Mouse (Mus musculus) right cerebral cortex, postnatal 10 days (tissue): ENCODE data around the gene Ptgir.

Experiments
- DNase-seq, 2 experiments: peaks; one replicate each; pipeline ENCODE4 v3.0.0; 2021; ENCODE audit warnings: low spot score in 2 of 2

The Ptgir gene

DNA sequence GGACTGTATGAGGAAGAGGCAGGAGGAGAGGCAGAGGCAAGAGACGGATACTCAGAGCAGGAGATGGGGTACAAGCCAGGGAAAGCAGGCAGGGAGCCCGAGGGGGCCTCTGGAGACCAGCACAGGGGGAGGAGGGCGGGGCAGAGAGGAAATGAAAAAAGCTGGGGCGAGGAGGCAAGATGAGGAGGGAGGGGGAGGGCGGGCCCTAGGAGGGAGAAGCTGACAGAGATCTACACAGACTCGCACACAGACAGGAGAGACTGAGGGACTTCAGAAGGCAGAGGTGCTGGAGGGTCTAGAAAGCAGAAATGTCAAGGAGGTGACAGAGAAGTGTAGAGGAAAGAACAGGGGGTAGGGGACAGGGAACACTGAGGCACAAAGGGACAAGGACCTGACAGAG is at the start of gene Ptgir:
TSS of gene Ptgir (plus strand) at position 210 of the 400 bp plus-strand sequence.
- DNase-seq = no peak

DNA sequence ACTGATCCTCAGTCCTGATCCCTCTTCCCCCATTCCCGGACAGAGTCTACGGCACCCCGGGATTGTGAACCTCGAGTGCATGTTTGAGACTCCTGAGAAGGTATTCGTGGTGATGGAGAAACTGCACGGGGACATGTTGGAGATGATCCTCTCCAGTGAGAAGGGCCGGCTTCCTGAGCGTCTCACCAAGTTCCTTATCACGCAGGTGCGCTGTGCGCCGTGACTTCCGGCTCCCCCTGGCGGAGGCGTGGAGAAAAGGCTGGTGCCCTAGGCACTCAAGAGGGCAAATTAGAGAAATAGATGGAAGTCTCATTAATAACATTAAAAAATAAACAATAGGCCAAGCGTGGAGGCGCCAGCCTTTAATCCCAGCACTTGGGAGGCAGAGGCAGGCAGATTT is 48.0 kb upstream of the Ptgir start:
- peak in 1 of 2 experiments; percentile 39 for DNase-seq

DNA sequence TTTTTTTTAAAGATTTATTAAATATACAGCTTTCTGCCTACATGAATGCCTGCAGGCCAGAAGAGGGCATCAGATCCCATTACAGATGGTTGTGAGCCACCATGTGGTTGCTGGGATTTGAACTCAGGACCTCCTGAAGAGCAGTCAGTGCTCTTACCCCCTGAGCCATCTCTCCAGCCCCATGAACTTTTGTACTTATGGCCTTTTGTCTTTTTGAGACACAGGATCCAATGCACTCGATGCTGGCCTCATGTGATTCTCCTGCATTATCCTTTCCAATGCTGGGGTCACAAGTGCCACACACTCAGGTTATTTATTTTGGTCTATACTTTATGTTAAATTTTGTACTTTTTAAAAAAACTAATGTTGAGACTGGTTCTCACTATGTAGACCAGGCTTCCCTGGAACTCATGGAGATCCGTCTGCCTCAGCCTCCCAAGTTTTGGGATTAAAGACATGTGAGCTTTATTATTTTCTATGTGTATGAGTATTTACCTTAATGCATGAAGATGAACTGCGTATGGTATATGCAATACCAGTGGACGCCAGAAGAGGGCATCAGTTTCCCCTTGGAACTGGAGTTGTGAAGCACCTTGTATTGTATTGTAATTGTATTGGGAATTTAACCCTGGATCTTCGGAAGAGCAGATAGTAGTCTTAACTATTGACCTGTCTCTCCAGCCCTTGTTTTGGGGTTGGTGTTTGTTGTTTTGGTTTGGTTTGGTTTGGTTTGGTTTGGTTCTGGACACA is 46.2 kb upstream of the Ptgir start:
- peak in 1 of 2 experiments; percentile 64 for DNase-seq

DNA sequence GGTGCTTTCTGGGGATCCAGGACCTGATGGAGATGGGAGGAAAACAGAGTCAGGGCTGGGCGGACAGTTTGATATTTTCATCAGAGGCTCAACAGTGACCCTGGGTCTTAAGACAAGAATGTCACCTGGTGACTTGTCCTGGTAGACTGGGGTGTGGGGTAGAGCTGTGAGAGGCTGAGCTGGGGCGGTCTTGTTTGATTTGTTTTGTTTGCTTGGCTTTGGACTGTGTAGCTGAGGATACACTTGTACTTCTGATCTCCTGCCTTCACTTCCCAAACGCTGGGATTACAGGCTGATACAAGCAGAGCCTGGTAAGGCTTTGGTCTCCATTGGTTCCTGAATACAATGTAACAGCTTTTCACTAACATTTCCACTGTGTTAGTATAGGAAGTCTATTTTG is 38.8 kb upstream of the Ptgir start:
- no peak for DNase-seq

DNA sequence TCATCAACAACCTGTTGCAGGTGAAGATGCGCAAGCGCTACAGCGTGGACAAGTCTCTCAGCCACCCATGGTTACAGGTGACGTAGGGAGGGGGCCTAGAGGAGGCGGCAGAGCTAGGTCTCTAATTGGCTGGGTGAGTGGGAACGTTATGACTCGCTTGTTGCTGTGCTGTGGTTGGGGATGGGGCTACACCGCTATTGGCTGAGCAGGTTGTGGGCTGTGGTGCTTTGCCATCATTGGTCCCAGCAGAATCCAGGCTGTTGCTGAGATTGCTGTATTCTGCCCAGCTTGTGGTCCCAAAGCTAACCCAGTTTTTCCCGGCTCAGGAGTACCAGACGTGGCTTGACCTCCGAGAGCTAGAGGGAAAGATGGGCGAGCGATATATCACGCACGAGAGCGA is 36.8 kb upstream of the Ptgir start:
- peak; percentile 96 to 98 for DNase-seq

DNA sequence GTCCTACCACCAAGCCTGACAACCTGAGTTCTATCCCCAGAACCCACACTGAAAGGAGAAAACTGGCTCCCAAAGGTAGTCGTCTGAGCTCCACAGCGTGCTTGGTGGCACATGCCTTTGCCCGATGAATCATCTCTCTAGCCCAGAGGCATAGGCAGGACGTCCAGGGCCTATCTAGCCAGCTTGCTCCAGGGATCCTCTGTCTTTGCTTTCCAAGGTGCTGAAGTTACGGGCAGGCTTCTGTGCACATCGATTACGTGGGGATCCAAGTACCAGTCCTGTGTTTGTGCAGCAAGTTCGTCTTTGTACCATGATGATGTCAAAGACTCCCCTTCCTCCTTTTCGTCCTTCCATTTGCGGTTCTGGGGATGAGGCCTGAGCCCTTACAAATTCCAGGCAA is 34.7 kb upstream of the Ptgir start:
- no peak for DNase-seq

DNA sequence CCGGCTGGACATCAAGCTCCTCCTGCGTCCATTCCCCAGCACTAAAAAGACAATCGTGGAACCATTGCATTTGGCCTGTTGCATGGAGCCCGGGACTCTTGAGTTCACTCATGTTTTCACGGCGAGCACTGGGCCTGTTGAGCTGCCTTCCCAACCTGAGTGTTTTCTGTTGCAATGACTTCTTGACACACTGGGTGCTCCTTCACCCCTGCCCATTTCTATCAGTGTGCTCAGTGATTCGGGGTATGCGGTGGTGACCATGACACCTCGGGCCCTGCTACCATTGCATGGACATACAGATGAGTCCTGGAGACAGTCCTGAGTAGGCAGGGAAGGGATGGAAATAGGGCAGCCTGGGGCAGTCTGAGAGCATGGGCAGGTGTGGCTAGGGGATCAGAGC is 33.8 kb upstream of the Ptgir start:
- no peak for DNase-seq

DNA sequence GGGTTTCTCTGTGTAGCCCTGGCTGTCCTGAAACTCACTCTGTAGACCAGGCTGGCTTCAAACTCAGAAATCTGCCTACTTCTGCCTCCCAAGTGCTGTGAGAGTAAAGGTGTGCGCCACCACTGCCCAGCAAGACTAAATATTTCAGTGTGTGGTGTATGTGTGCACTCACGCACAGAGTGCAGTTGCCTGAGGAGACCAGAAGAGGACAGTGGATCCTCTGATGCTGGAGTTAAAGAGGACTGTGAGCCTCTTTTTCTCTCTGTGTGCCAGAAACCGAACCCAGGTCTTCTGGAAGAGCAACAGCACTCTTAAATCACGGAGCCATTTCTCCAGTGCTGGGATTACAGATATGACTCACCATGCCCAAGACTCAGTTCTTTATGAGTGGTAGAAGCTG is 32.9 kb upstream of the Ptgir start:
- DNase-seq = no peak

DNA sequence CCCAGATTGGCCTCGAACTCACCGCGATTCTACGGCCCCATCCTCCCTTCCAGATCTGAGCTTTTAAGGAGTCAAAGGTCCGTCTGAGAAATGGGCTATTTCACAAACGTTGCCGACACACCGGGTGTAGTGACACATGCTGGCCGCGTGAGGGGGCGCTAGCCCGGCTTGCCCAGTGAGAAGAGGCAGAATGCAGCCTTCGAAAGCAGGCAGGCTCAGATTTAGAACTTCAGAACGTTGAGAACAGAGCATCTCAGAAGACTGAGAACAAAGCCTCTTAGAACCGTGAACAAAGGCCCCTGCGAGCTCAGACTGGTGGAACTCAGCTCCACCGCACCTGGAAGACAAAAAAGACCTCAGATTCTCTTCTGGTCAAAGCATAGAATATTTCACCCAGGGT is 32.1 kb upstream of the Ptgir start:
- DNase-seq = peak; percentile 83 to 86

DNA sequence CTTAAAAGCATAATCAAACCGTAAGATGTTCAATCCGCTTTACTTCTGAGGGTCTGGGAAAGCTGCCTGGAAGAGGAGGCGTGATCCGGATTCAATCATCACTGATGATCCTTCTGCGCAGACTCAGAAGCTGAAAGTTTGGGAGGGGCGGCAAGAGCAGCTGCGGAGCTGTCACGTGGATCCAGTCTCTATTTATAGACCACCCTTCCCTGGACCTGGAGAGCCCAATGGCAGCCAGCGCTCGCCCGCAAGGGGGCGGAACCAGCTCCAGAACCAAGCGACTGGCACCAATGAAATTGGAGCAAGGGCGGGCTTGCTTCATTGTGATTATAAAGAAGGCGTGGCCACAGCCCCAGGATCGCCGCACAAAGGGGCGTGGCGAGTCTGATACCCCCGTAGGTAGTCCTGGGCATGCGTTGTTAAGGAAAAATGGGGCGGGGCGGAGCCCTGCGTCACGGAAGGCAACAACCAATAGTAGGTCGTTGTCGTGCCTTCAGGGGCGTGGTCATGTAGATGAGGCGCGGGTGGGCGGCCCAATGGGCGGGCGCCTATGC is 31.5 kb upstream of the Ptgir start:
- DNase-seq = peak; percentile 100

DNA sequence AGATGAGACGGTGACA is 31.2 kb upstream of the Ptgir start, which contains the start of gene Dact3:
TSS of gene Dact3 (plus strand) at position 8 of the 16 bp plus-strand sequence.
- DNase-seq = no peak

DNA sequence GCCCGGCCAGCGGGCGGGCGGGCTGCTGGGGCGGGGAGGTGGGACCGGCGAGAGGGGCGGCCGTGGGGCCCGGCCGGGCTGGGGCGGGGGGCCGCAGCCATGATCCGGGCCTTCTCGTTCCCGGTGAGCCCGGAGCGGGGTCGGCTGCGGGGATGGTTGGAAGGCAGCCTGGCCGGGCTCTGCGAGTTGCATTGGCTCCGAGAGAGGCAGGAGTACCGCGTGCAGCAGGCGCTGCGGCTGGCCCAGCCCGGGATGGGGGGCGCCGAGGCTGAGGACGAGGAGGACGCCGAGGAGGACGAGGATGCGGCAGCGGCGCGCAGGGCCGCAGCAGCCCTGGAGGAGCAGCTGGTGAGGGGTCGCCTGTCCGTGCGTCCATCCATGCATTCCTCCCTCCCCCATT is 31.0 kb upstream of the Ptgir start:
- DNase-seq = no peak

DNA sequence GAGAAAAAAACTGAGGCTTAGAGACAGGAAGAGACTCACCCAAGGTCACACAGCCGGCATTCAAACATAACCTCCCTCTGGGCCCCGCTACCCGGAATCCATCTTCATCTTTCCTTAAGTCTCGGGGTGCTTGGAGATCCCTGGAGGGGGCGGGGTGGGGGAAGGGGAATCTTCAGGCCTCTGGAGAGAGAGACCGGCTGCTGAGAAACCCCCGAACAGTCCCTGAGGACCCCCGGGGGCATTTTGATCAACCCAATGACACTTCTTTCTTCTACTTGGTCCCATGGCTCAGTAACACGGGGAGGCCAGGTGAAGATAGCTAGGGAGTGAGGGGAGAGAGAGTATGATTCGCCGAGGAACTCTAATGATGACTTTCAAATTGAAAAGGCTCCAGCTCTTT is 30.3 kb upstream of the Ptgir start:
- DNase-seq = no peak

DNA sequence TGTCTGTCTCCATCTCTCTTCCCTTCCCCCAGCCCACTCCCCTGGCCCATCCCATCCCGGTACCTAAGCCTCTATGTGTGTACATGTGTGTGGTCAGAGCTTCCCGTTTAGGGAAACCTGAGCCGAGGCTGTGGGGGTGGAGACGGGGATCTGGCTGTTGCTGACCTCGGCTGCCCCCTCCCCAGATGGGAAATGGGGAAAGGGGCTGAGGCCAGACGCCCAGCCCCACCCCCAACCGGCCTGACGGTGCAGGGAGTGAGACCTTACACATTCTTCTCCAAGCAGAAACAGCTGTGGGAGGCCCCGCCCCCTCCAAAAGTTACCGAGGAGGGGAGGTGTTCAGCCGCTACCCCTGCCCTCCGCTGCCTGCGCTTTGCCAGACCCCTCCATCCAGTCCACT is 29.7 kb upstream of the Ptgir start:
- peak; percentile 61 to 62 for DNase-seq

DNA sequence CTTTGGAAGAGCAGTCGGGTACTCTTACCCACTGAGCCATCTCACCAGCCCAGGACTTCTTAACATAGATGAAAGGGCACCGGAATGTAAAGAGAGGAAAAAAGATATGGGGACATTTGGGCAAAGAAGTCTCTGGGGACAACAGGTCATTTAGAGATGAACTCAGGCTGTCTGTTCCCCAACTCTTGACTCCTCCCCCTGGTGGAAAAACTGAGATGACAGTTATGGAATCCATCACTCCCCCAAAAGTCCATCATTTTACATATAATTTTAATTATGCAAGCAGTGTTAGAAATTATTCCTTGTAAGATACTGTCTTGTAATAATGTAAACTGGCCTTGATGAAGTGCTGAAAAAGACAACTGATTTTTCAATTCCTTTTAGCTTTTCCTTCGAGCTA is 28.6 kb upstream of the Ptgir start:
- peak in 1 of 2 experiments; percentile 19 for DNase-seq

DNA sequence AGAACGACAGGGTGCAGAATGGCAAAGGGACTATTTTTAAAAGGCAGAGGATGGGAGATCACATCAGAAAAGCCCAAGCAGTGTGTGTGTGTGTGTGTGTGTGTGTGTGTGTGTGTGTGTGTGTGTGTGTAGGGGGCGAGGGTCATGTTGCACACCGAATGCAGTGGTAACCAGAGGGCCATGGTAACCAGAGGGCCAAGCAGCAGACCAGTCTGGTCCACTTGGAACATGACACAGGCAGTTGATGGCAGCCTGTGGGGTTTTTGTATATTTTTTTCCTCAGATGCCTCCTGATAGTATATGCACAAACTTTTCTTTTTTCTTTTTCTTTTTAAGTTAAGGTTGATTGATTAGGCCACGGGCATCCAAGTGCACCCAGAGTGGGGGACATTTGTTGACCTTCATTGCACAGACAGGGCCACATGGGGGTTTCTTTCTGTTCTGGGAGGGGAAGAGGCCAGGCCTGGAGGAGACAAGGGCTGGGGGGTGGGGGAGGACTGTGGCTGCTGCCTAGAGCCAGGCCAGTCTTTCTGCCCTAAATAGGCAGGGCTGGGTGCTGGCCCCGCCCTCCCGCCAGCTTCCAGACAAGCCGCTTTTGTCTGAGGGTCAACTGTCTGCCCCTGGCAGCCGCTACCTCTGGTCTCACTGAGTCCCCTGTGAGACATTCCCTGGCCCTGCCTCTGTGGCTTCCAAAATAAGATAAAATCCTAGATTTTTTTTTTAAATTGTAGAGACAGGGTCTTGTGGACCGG is 26.3 kb upstream of the Ptgir start:
- DNase-seq = no peak

DNA sequence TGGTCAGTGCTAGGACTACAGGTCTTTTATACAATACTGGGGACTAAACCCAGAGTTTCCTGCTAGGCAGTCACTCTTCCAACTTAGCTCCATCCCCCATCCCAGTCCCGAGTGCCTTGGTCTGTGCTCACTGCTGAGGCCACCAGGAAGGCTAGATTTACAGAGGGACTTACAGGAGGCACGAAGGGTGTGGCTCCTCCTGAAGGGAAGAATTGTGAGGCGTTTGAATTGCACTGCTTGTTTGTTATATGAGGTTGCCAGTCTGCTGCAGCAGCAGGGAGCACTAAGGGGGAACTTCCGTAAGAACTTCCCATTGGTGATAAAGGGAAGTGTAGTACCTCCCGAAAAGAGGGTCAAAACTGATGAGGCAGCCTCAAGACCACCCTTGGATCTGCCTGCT is 25.7 kb upstream of the Ptgir start:
- DNase-seq = no peak

DNA sequence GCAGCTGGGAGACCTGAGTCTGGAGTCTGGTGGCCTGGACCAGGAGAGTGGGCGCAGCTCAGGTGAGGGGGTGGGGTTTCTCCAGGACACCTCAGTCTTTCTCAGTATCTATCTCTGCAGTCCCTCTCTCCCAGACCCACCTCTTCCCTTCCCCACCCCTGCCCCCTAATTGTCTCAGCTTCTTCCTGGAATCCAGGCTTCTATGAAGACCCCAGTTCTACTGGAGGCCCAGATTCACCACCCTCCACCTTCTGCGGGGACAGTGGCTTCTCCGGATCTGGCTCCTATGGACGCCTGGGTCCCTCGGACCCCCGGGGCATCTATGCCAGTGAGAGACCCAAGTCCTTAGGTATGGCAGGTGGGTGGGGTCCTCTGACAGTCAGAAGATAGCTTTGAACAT is 23.1 kb upstream of the Ptgir start:
- no peak for DNase-seq

DNA sequence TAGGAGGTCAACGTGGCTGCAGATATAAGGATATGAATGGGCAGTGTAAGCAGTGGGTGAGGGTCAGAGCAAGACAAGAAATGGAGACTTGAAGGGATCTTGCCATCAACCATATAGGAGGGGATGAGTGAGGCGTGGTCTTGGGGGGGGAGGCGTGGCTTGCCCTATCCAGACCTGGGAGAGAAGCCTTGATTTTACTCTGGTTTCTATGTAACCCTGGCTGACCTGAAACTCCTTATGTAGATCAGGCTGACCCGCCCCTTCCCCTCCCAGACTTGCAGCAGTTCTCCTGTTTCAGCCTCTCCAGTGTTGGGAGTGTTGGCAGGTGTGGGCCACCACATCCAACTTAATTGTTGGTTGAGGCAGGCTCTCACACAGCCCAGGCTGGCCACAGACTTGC is 22.0 kb upstream of the Ptgir start:
- DNase-seq = no peak

DNA sequence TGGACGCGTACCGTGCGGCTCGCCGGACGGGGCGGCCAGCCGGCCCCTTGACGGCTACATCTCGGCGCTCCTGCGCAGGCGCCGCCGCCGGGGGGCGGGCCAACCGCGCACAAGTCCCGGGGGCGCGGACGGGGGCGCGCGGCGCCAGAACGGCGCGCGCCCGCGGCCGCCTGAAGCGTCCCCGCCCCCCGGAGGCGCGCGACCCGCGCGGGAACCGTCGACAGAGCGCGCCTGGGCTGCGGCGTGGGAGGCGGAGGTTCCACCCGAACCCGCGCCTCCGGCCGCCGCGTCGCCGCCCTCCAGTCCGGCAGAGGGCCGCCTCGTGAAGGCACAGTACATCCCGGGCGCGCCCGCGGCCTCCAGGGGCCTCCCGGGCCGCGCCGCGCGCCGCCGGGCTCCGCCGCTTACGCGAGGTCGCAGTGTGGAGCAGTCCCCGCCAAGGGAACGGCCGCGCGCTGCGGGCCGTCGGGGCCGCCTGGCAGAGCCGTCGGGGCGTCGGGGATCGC is 21.0 kb upstream of the Ptgir start:
- DNase-seq = no peak

DNA sequence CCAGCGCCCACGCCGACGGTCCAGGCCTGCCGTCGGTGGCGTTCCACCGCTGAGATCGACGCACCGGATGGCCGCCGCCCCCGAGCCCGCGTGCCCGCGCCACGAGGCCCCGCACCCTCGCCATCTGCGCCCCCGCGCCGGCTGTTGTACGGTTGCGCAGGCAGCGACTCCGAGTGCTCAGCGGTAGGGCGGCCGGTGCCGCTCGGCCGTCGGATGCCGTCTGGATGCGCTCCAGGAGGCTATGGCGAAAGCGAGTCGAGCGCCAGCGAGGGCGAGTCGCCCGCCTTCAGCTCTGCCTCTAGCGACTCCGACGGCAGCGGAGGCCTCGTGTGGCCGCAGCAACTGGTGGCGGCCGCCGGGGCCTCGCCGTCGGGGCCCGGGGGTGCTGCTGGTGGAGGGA is 20.4 kb upstream of the Ptgir start:
- no peak for DNase-seq

DNA sequence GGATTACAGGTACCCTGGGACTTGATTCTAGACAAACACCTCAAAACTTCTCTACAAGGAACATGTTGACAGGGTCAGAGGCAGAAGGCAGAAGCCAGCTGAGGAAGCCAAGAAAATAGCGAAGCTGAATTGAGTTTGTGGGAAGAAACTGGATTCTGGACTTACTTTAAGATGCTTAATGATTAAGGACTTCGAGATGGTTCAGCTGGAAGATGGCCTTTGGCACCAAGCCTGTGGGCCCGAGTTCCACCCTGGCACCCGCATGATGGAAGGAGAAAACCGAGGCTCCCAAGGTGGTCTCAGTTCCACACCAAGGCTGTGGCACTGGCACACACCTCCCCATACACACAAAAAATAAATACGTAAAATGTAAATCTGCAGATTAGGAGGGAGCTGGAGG is 15.8 kb upstream of the Ptgir start:
- no peak for DNase-seq

DNA sequence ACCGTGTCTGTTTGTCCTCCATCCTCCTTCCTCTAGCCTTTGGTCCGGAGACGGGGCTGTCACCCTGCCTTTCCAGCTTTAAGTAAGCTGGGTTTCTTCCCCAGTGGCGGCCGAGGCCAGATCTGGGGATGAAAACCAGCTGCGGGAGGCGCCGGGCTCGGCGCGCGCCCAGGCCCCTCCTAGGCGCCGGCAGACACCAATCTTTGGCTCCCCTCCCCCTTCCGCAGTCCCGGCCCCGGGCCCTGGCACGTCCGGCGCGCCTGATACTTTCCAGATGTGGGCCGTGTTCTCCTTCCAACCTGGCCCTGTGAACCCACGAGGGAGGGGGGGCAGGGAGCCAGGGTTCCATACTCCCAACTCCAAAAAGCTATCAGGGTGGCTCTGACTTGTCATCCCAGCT is 15.3 kb upstream of the Ptgir start:
- DNase-seq = no peak
